Mouse (Mus musculus): ENCODE data around the gene Abcg4. TPM values are rescaled to one million over a fixed set of nuclear protein-coding genes. Genes with fewer than 3 reads are reported as not detected.
"Not testable (repeated sequence)": the region's sequence is repeated elsewhere in the genome, so short reads cannot be mapped to it uniquely, and the experiment has no call there.

Gene Abcg4
- 12.3 and 22.3 TPM in 2 replicates for polyA plus RNA-seq (2012; rRNA removed)

- Histone ChIP-seq H3K36me3 (ENCODE audit: control insufficient read depth, insufficient read depth, low read length) (peaks cover 5% of the 10 kb centered on the region; the same call in 1 of the 2 replicates), H3K27ac (ENCODE audit: insufficient read depth, low read length) (peak within 1 kb of the TSS; percentile 47; the same call in 1 of the 2 replicates), H3K4me1 (ENCODE audit: control insufficient read depth, insufficient read depth, insufficient read length) (peaks cover 15% of the 10 kb centered on the region), H3K27me3 (ENCODE audit: control insufficient read depth, insufficient read depth, low read length) (peaks cover 23% of the 10 kb centered on the region), H3K4me3 (ENCODE audit: extremely low read depth, insufficient read depth, insufficient read length) (peak within 1 kb of the TSS; percentile 54)
- TF ChIP-seq CTCF (IDR thresholded peaks at IDR 0.05; ENCODE audit: extremely low read depth, insufficient read depth, insufficient read length, insufficient replicate concordance) (no peak), POLR2A (IDR thresholded peaks at IDR 0.05; ENCODE audit: low read depth, low read length) (no peak)
- no peak for DNase-seq (ENCODE audit: low read depth in 1 of 2, low spot score in 2 of 2)
- WGBS: 5% methylated on average over 38 of the region's 38 CpGs
These were observed at the start of gene Abcg4 for GRCm38 (mm10) chr9:44288076-44288958. Gene Abcg4 (minus strand): TSS chr9:44288615.

GRCm38 (mm10) chr9:44337436-44338169, 49.2 kb upstream of the Abcg4 start:
- Histone ChIP-seq H3K36me3 (ENCODE audit: control insufficient read depth, insufficient read depth, low read length) (peaks cover 10% of the 10 kb centered on the region), H3K27ac (ENCODE audit: insufficient read depth, low read length) (no peak overlapping the region), H3K4me3 (ENCODE audit: extremely low read depth, insufficient read depth, insufficient read length) (no peak overlapping the region), H3K27me3 (ENCODE audit: control insufficient read depth, insufficient read depth, low read length) (no peaks in the 10 kb centered on the region), H3K4me1 (ENCODE audit: control insufficient read depth, insufficient read depth, insufficient read length) (peaks cover 2% of the 10 kb centered on the region; the same call in 1 of the 2 replicates)
- no peak for TF ChIP-seq CTCF (IDR thresholded peaks at IDR 0.05; ENCODE audit: extremely low read depth, insufficient read depth, insufficient read length, insufficient replicate concordance)
- no peak for TF ChIP-seq POLR2A (IDR thresholded peaks at IDR 0.05; ENCODE audit: low read depth, low read length)
- 92% methylated on average over 9 of the region's 9 CpGs for WGBS
- DNase-seq (ENCODE audit: low read depth in 1 of 2, low spot score in 2 of 2): no peak

GRCm38 (mm10) chr9:44336964-44337363, 48.5 kb upstream of the Abcg4 start:
- Histone ChIP-seq H3K36me3 (ENCODE audit: control insufficient read depth, insufficient read depth, low read length) (peaks cover 10% of the 10 kb centered on the region), H3K4me3 (ENCODE audit: extremely low read depth, insufficient read depth, insufficient read length) (no peak overlapping the region), H3K27ac (ENCODE audit: insufficient read depth, low read length) (no peak overlapping the region), H3K27me3 (ENCODE audit: control insufficient read depth, insufficient read depth, low read length) (no peaks in the 10 kb centered on the region), H3K4me1 (ENCODE audit: control insufficient read depth, insufficient read depth, insufficient read length) (peaks cover 2% of the 10 kb centered on the region; the same call in 1 of the 2 replicates)
- 60% methylated on average over 3 of the region's 3 CpGs for WGBS
- no peak for DNase-seq (ENCODE audit: low read depth in 1 of 2, low spot score in 2 of 2)
- no peak for TF ChIP-seq POLR2A (IDR thresholded peaks at IDR 0.05; ENCODE audit: low read depth, low read length)
- TF ChIP-seq CTCF (IDR thresholded peaks at IDR 0.05; ENCODE audit: extremely low read depth, insufficient read depth, insufficient read length, insufficient replicate concordance): no peak

- not testable (repeated sequence) for H3K4me3 ChIP-seq (ENCODE audit: extremely low read depth, insufficient read depth, insufficient read length); H3K4me1 ChIP-seq (ENCODE audit: control insufficient read depth, insufficient read depth, insufficient read length); DNase-seq (ENCODE audit: low read depth in 1 of 2, low spot score in 2 of 2); H3K27me3 ChIP-seq (ENCODE audit: control insufficient read depth, insufficient read depth, low read length); H3K27ac ChIP-seq (ENCODE audit: insufficient read depth, low read length)
- 50% methylated on average over 4 of the region's 4 CpGs for WGBS
- peaks cover 11% of the 10 kb centered on the region for H3K36me3 ChIP-seq (ENCODE audit: control insufficient read depth, insufficient read depth, low read length)
These were observed 48.1 kb upstream of the Abcg4 start for GRCm38 (mm10) chr9:44336513-44336912.

GRCm38 (mm10) chr9:44336093-44336406, 47.6 kb upstream of the Abcg4 start:
- 4% methylated on average over 5 of the region's 5 CpGs for WGBS

GRCm38 (mm10) chr9:44335331-44336092, 47.1 kb upstream of the Abcg4 start:
- WGBS: 1% methylated on average over 50 of the region's 50 CpGs
- H3K27ac ChIP-seq (ENCODE audit: insufficient read depth, low read length): peak overlapping the region; percentile 81
- peaks cover 10% of the 10 kb centered on the region for H3K36me3 ChIP-seq (ENCODE audit: control insufficient read depth, insufficient read depth, low read length)
- peaks cover 2% of the 10 kb centered on the region; the same call in 1 of the 2 replicates for H3K4me1 ChIP-seq (ENCODE audit: control insufficient read depth, insufficient read depth, insufficient read length)
- H3K27me3 ChIP-seq (ENCODE audit: control insufficient read depth, insufficient read depth, low read length): no peaks in the 10 kb centered on the region
- peak overlapping the region; percentile 89 for H3K4me3 ChIP-seq (ENCODE audit: extremely low read depth, insufficient read depth, insufficient read length)
- no peak for TF ChIP-seq CTCF (IDR thresholded peaks at IDR 0.05; ENCODE audit: extremely low read depth, insufficient read depth, insufficient read length, insufficient replicate concordance)
- no peak for TF ChIP-seq POLR2A (IDR thresholded peaks at IDR 0.05; ENCODE audit: low read depth, low read length)
- no peak for DNase-seq (ENCODE audit: low read depth in 1 of 2, low spot score in 2 of 2)

More at GRCm38 (mm10) chr9:44336093-44336406, 47.6 kb upstream of the Abcg4 start:
- peaks cover 2% of the 10 kb centered on the region; the same call in 1 of the 2 replicates for H3K4me1 ChIP-seq (ENCODE audit: control insufficient read depth, insufficient read depth, insufficient read length)
- TF ChIP-seq CTCF (IDR thresholded peaks at IDR 0.05; ENCODE audit: extremely low read depth, insufficient read depth, insufficient read length, insufficient replicate concordance) (no peak), POLR2A (IDR thresholded peaks at IDR 0.05; ENCODE audit: low read depth, low read length) (no peak)
- H3K27ac ChIP-seq (ENCODE audit: insufficient read depth, low read length): no peak overlapping the region
- no peak for DNase-seq (ENCODE audit: low read depth in 1 of 2, low spot score in 2 of 2)
- H3K36me3 ChIP-seq (ENCODE audit: control insufficient read depth, insufficient read depth, low read length): peaks cover 13% of the 10 kb centered on the region
- H3K4me3 ChIP-seq (ENCODE audit: extremely low read depth, insufficient read depth, insufficient read length): peak overlapping the region; percentile 41
- H3K27me3 ChIP-seq (ENCODE audit: control insufficient read depth, insufficient read depth, low read length): no peaks in the 10 kb centered on the region
